Mouse (Mus musculus) C2C12 (cell line): ENCODE results near the gene Cmss1. TPM values are rescaled to one million over a fixed set of nuclear protein-coding genes. Genes with fewer than 3 reads are reported as not detected.
A peak's percentile ranks its signal among the peaks of the same experiment; 100 is the strongest.

Experiments used
- H3K27me3 ChIP-seq: one replicate; pipeline ENCODE4 v1.6.1; 2011; ENCODE audit not compliant: control insufficient read depth, insufficient read depth, insufficient read length
- H3K36me3 ChIP-seq: one replicate; pipeline ENCODE4 v1.6.1; 2011; ENCODE audit not compliant: control insufficient read depth, insufficient read depth
- H3K4me3 ChIP-seq: one replicate; pipeline ENCODE4 v1.5.1; 2011; ENCODE audit warnings: mild to moderate bottlenecking, control low read depth; ENCODE audit not compliant: poor library complexity, insufficient read depth, severe bottlenecking
- H3K79me2 ChIP-seq: one replicate; pipeline ENCODE4 v1.6.1; 2011; ENCODE audit not compliant: control insufficient read depth, insufficient read depth
- H3K79me3 ChIP-seq: one replicate; pipeline ENCODE4 v1.6.1; 2011; ENCODE audit warnings: low read depth, control low read depth
- H3ac ChIP-seq: one replicate; pipeline ENCODE3; 2011; ENCODE audit warnings: low read depth; ENCODE audit not compliant: control insufficient read depth, insufficient read length
- CEBPB ChIP-seq: IDR thresholded peaks from one replicate; pipeline ENCODE4 v1.6.1; 2011; ENCODE audit warnings: low read depth, mild to moderate bottlenecking, control low read depth, moderate library complexity
- CTCF ChIP-seq: IDR thresholded peaks from one replicate; pipeline ENCODE4 v1.5.1; 2011; ENCODE audit not compliant: control insufficient read depth, insufficient read depth, insufficient read length
- FOSL1 ChIP-seq: IDR thresholded peaks from one replicate; pipeline ENCODE4 v1.8.0; 2011; ENCODE audit warnings: mild to moderate bottlenecking, low read length; ENCODE audit not compliant: poor library complexity, insufficient read depth, severe bottlenecking
- MAX ChIP-seq: IDR thresholded peaks from one replicate; pipeline ENCODE4 v1.6.1; 2011; ENCODE audit warnings: mild to moderate bottlenecking, control low read depth
- MYOD1 ChIP-seq: IDR thresholded peaks from one replicate; pipeline ENCODE4 v1.6.1; 2011; ENCODE audit warnings: low read depth; ENCODE audit not compliant: control insufficient read depth, insufficient read length
- MYOG ChIP-seq: IDR thresholded peaks from one replicate; pipeline ENCODE4 v1.6.1; 2011; ENCODE audit not compliant: control insufficient read depth, insufficient read length; ENCODE audit errors: extremely low read depth
- USF1 ChIP-seq: IDR thresholded peaks from one replicate; pipeline ENCODE4 v1.6.1; 2011; ENCODE audit warnings: low read depth, mild to moderate bottlenecking, control low read depth, moderate library complexity
- polyA plus RNA-seq: library from polyadenylated mRNA; unstranded; fragments of >200 nt; fragmentation: generic; extraction: Trizol; gene quantifications from one replicate; pipeline ENCODE4 v1.2.1, GENCODE M21; 2012; ENCODE audit warnings: missing spikeins

Gene Cmss1
- polyA plus RNA-seq, 1 experiment: 37.5 TPM

DNA sequence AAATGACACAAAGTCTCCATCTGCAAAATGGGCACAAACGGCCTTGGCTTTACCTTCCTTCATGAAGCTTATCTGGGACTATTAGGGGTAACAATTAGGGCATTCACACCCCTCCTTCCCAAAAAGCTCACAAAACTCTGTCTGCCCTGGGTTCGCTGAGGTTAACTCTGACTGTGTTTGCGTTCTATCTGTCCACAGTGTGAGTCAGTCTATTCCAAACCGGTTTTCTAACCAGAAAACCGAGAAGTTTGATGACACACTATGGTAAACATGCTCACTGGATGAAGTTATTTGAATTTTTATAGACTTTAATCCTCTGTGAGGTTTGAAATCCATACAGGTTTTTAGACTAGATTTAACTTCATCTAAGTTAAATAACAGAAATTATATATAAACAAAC lies 81.6 kb downstream of the Cmss1 start:
- TF ChIP-seq CTCF (no peak), FOSL1 (peak; percentile 6), MYOD1 (no peak), MYOG (no peak), CEBPB (no peak)
- Histone ChIP-seq H3K79me2 (peaks cover 5% of the 10 kb centered on the region), H3ac (no peak overlapping the region), H3K4me3 (no peak overlapping the region), H3K36me3 (no peaks in the 10 kb centered on the region), H3K27me3 (no peaks in the 10 kb centered on the region), H3K79me3 (no peaks in the 10 kb centered on the region)

DNA sequence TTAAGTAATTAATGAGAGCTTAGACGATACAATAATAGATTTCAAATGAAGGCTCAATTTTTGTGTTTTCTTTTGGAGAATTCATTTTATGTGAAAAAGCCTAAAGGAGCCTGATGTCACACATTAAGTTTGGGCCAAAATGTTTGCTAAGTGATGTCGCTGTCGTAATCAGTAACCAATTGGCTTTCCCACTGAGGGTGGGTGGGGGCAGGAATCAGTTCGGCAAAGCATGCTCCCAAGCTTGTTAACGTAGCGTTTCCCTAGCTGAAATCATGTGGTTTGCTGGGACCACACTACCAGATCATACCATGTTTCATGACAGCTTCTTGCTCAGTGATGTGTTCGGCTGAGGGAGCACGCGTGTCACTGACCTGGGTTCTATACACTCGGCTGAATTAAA lies 91.0 kb downstream of the Cmss1 start:
- Histone ChIP-seq H3K79me2 (no peaks in the 10 kb centered on the region), H3ac (no peak overlapping the region), H3K36me3 (no peaks in the 10 kb centered on the region), H3K79me3 (no peaks in the 10 kb centered on the region), H3K4me3 (no peak overlapping the region), H3K27me3 (no peaks in the 10 kb centered on the region)
- TF ChIP-seq MAX (no peak), CEBPB (no peak), CTCF (no peak), FOSL1 (no peak), MYOG (no peak), MYOD1 (no peak), USF1 (no peak)

DNA sequence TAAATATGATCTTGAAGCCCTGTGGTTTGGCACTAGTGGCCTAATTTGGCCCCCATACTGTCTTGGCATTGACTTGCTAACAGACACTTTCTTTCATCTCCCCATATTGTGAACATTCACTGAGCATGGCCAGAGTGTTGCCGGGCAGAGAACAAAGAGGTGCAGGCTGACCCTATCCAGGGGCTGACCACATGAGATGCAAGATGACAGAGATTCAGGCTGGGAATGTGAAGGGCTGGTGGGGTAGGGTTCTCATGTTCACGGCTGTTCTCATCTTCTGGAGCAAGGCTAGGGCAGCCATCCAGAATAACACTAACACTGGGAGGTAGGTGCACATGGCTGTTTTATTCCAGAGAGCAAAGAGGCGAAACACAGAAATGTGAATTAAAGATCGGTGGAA lies 92.3 kb downstream of the Cmss1 start:
- TF ChIP-seq CTCF (no peak), MAX (no peak), CEBPB (no peak)
- Histone ChIP-seq H3K27me3 (no peaks in the 10 kb centered on the region), H3ac (no peak overlapping the region), H3K36me3 (no peaks in the 10 kb centered on the region), H3K79me3 (no peaks in the 10 kb centered on the region), H3K4me3 (no peak overlapping the region), H3K79me2 (no peaks in the 10 kb centered on the region)

DNA sequence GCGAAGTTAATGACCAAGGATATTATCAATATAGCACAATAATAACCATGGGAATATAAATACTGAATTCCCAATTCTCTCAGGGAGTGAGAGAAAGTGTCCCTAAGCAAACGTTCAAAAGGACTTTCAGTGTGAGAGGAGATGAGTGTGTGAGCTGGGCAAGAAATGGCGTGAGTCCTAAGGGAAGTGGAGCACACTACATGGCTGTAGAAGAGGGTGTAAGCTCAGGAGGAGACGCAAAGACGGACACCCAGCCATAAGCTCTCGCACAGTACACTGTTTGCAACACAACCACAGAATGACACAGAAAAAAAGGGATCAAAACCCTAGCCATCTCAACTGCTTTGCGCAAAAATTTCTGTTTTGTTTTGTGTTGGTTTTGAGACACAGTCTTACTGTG lies 93.1 kb downstream of the Cmss1 start:
- no peaks in the 10 kb centered on the region for H3K79me2 ChIP-seq
- no peak overlapping the region for H3K4me3 ChIP-seq
- H3K27me3 ChIP-seq: no peaks in the 10 kb centered on the region
- H3K79me3 ChIP-seq: no peaks in the 10 kb centered on the region
- H3K36me3 ChIP-seq: no peaks in the 10 kb centered on the region
- TF ChIP-seq CEBPB (no peak), USF1 (no peak), MYOG (no peak), MAX (no peak), FOSL1 (no peak), CTCF (no peak), MYOD1 (no peak)
- no peak overlapping the region for H3ac ChIP-seq

DNA sequence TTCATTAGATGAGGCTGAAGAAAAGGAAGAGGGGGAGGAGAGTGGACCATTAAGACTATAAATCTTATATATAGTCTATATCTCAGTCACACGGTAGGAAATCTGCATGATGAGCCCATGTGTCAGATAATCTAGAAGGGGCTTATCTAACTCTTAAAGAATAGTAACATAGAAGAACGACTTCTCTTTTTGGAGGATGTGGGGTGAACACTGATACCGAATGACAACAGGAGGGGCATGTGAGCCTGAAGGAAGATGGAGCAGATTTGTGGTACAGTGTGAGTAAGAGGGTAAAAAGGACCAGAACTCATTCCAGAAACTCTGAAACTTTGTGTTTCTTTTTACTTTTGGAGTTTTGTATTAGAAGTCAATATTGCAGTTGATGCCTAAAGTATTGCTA lies 97.6 kb downstream of the Cmss1 start:
- H3K4me3 ChIP-seq: no peak overlapping the region
- no peaks in the 10 kb centered on the region for H3K27me3 ChIP-seq
- H3ac ChIP-seq: no peak overlapping the region
- H3K36me3 ChIP-seq: no peaks in the 10 kb centered on the region
- TF ChIP-seq CTCF (no peak), MYOG (no peak), USF1 (no peak), MYOD1 (no peak), MAX (no peak), CEBPB (no peak), FOSL1 (no peak)
- no peaks in the 10 kb centered on the region for H3K79me3 ChIP-seq
- no peaks in the 10 kb centered on the region for H3K79me2 ChIP-seq

DNA sequence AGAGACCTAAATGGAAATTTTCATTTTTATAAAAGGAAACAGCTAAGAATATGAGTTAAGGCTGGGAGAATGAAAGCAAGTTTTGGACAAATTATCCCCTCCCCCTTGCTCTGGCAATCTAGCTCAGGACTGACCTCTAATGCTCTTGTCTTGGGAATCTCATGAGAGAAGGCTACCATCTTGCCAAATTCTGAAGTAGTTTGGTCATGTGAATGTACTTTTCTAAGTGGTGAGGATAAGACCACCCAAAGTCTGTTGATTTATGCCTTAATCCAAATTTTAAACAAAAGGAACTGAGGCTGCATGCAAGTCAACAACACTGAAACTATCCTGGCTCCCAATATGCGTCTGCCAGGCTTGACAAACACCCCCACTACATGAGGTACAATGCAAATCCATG lies 98.3 kb downstream of the Cmss1 start:
- Histone ChIP-seq H3ac (no peak overlapping the region), H3K4me3 (no peak overlapping the region), H3K79me2 (no peaks in the 10 kb centered on the region), H3K36me3 (no peaks in the 10 kb centered on the region), H3K79me3 (no peaks in the 10 kb centered on the region), H3K27me3 (no peaks in the 10 kb centered on the region)
- TF ChIP-seq USF1 (no peak), FOSL1 (no peak), MYOD1 (no peak), MAX (no peak), MYOG (no peak), CTCF (no peak), CEBPB (no peak)
